Mouse (Mus musculus): ENCODE results near the gene Fpr2.
"Not testable (repeated sequence)": the region's sequence is repeated elsewhere in the genome, so short reads cannot be mapped to it uniquely, and the experiment has no call there.

Fpr2 gene

DNA sequence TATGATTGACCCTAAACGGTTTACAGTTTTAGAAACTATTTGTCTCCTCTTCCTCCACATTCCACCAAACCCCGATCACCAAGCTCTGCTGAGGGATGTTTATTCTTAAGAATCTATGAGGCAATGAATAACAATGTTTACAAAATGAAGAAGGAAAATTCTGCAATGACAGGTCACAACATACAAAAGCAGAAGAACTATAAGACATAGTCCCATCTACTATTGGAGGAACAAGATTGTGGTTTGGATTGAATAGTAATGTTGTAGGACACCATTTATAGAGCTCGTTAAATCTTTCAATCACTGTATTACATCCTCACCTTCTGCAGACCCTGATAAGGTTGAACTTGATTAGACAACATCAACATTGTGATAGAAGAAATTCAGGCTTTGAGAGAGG is 5.0 kb upstream of the Fpr2 start:
- DNase-seq (ENCODE audit: low spot score in 2 of 2), result no peak

DNA sequence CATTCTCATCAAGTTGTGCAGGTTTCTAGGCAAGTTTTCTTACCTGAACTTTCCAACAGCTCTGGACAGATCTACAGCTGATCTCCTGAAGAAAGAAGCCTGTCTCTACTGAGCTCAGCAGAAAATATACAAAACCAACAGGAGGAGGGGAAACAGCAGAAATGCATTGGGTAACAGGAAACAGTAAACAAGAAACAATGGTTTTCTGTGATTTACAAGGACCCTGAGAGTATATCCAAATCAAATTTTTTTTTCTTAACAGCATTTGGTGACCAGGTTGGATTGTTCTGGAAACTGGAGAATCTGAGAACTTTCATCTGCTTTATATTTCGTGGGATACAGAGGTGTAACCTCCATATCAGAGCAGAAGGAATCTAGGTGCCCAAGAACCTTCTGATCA is 3.8 kb upstream of the Fpr2 start, which contains the start of gene Fpr1:
TSS of gene Fpr1 (minus strand) at position 101 of the 400 bp plus-strand sequence.
- no peak for DNase-seq (ENCODE audit: low spot score in 2 of 2)

DNA sequence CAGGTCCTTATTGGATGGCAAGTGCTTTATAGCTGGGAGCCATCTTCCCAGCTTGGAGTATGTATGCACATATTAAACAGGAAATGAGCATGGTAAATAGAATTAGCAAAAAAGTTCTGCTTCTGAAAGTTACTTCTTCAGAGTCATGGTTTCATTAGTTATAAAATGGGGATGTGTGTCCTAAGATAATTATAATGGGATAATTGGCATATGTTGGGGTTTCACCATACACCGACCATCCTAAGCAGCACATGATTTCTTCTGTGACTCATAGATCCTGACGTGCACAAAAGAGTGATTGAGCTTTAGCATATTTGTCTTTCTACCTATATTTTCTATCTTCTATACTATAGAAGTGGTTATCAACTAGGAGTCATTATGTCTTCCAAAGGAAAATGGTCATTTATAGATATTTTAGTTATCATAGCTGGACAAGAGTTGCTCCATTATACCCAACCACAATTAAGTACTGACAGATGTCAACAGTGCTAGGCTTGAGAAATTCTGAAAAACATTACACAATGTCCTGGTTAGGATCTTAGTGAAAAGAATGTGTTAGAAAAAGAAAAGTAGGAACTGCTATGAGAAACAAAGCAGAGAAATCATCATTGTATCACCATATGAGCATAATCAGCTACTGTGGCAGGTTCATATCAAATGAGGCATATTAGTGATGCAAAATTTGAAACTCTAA is 2.3 kb downstream of the Fpr2 start:
- no peak for DNase-seq (ENCODE audit: low spot score in 2 of 2)

DNA sequence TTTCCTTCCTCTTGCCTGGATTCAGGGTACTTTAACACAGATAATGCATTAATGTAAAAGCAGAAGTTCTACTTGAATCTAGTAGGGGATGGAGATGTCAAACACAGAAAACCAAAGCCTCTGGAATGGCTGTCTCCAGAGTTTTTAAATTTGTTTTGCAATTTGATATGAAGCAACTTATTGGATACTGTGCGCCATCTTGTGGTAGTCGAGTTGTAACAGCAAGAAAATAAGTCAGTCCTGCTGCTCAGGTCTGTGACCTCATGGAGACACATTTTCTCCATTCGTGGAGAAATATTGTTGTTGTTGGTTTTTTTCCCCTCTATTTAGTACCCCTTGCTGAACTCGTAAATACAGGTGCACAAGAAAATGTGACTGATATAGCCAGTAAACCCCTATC is 8.4 kb downstream of the Fpr2 start:
- DNase-seq (ENCODE audit: low spot score in 2 of 2), result peak in 1 of 2 experiments; percentile 14

DNA sequence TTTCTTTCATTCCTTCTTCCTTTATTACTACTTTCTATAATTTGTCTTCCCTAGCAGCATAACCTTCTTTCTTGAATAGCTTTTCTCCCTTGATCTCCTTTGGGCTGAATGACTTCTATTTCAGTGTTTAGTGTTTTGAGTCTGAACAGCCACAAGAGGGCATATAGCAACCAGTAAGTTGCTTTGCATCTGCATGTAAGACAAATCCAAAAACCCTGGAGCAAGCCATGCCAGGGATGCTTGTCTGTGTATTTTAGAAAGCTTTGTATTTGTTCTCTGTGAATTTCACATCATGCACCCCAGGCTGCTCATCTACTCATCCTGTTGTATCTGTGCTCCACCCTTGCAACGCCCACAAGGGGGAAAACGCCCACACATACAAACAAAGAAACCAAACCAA is 11.6 kb downstream of the Fpr2 start:
- no peak for DNase-seq (ENCODE audit: low spot score in 2 of 2)

DNA sequence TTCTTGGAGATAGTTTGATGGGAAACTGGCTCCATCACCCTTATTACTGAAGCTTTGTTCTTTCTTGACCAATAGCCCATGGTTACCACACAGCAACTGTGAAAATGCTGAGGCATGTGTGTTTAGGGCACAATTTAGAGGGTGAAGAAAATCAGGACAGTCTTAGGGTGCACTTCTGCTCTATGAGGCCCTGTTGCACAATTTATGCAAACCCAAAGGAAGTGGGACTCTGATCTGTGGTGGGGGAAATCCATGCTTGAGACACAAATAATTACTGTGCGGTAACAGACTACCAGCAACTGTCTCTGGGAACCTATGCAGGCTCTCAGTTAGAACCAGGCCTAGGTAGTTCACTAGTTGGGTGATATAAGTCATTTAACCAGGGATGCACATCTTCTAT is 13.1 kb downstream of the Fpr2 start:
- no peak for DNase-seq (ENCODE audit: low spot score in 2 of 2)

DNA sequence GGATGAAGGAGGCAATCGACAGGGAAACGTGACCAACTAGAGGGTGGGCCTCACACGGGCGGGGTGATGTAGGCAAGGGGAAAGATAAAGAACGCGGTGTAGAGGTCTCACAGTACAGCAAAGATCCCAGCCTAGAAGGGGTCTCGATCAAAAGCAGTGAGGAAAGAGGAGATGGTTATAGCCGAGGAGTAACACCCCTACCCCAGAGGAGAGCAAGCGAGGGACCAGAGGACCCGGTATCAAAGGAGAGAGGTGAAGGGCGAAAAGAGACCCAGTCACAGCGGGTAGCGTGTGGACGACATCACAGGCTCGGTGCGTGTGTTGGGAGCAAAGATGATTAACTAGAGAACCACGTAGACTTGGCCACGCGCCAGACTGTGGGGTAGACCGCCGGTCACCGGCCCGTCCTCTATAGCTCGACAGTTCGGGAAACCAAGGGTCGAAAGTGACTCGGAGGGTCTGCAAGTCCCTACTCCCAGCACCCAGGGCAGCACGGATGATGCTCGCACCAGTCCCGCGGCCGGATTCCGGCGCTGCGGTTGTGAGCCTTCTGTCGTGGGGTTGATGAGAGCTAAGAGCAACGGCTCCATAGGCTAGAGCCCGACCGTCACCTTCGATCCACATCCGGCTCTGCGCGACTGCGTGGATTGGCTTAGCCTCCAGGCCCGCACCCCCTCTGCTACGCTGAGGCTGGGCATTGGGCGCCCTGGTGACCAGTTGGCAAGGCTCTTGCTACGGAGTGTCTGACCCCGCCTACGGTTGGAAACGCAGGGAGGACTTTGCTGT is 22.2 kb downstream of the Fpr2 start:
- peak in 1 of 2 experiments; percentile 9 for DNase-seq (ENCODE audit: low spot score in 2 of 2)

DNA sequence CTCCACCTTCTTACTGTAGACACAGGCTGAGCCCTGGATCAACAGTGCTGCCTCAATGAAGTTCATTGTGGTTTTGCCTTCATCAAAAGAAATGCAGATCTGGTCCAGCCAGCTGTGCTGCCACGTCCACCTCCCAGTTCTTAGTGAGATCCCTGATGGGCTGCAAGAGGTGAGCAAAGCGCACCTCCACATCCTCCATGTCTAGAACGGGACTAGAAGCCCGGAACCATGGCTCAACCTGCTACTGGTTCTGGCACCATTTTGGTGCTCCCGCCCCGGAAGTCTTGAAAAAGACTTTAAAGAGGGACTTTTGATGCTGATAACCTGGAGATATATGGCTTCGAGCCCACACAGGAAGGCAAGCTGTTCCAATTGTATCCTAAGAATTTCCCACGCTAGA is 25.0 kb downstream of the Fpr2 start:
- not testable (repeated sequence) for DNase-seq (ENCODE audit: low spot score in 2 of 2)

DNA sequence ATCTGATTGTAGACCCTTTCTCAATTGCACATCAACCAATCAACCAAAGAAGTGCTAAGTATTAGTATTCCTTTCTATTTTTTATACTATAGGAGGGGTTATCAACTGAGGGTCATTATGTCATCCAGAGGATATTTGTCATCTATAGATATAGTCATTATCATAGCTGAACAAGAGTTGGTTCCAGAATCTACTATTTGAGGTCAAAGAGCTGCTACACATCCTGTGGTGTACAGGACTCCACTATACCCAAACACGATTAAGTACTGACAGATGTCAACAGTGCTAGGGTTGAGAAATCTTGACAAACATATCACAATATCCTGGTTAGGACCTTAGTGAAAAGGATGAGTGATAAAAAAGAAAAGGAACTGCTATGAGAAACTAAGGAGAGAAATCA is 29.8 kb downstream of the Fpr2 start:
- no peak for DNase-seq (ENCODE audit: low spot score in 2 of 2)

DNA sequence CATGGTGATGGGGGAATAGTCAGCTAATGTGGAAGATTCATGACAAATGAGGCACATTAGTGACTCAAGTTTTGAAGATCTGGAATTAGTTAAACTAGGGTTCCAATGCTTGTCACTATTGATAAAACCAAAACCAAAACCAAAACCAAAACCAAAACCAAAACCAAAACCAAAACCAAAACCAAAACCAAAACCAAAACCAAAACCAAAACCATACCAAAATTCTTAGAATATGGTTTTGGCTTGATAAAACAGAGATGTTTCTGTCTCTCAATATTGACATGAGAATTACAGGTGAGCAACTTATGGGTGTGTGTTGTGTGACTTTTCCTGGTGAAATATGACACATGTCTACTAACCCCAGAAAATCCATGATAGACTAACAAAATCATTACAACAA is 30.2 kb downstream of the Fpr2 start:
- no peak for DNase-seq (ENCODE audit: low spot score in 2 of 2)
